17 mouse cellular contexts compared by ENCODE assay signal in genomic region chr9:45422761-45423298, GRCm38 (mm10). TPM values are rescaled to one million over a fixed set of nuclear protein-coding genes. Genes with fewer than 3 reads are reported as not detected.
"Had no signal": no experiment of that assay in that cellular context is flagged by ENCODE, and none has a peak within 500 bp of the region (broad histone marks: within the 10 kb centered on the region; RNA-seq: fewer than 3 reads in every experiment).

No protein-coding gene starts in this region.

- H3K9me3 ChIP-seq: kidney, embryonic 15.5 days; limb, embryonic 10.5 days; limb, embryonic 13.5 days; liver, embryonic 12.5 days; liver, embryonic 15.5 days had no signal

- H3K27ac ChIP-seq: kidney, embryonic 15.5 days; limb, embryonic 10.5 days; limb, embryonic 13.5 days; liver, embryonic 12.5 days; liver, embryonic 15.5 days had no signal

- H3K4me1 ChIP-seq: kidney, embryonic 15.5 days; limb, embryonic 10.5 days; limb, embryonic 13.5 days; liver, embryonic 12.5 days; liver, embryonic 15.5 days had no signal

- H3K4me3 ChIP-seq: kidney, embryonic 15.5 days; limb, embryonic 10.5 days; limb, embryonic 13.5 days; liver, embryonic 12.5 days; liver, embryonic 15.5 days had no signal

- H3K36me3 ChIP-seq: kidney, embryonic 15.5 days; limb, embryonic 10.5 days; limb, embryonic 13.5 days; liver, embryonic 12.5 days; liver, embryonic 15.5 days had no signal

- DNase-seq: kidney, postnatal 10 days; kidney, postnatal 36 days; liver; lung, adult 2 months; lung, postnatal 14 days; lung, postnatal 4 days; midbrain, embryonic 14.5 days; thymus, adult 18-20 months; thymus, postnatal 36 days had no signal

- ATAC-seq: liver, embryonic 12.5 days had no signal

- H3K4me2 ChIP-seq: kidney, embryonic 15.5 days; limb, embryonic 13.5 days; liver, embryonic 12.5 days; liver, embryonic 15.5 days; midbrain, embryonic 11.5 days had no signal

- H3K9ac ChIP-seq: kidney, embryonic 15.5 days; limb, embryonic 13.5 days; liver, embryonic 12.5 days; liver, embryonic 15.5 days had no signal

RNA-seq across cellular contexts. Expression of gene Dscaml1, which starts 3.6 kb away (rescaled TPM):
- total RNA-seq: megakaryocyte progenitor cell, adult 5-6 weeks; megakaryocyte-erythroid progenitor cell, adult 5-6 weeks had no signal
- polyA plus RNA-seq: liver, embryonic 12.5 days had no signal

RNA-seq across cellular contexts. Expression of gene Fxyd2, which starts 23.4 kb away (rescaled TPM):
- total RNA-seq: megakaryocyte-erythroid progenitor cell, adult 5-6 weeks had no signal

RNA-seq across cellular contexts. Expression of gene Fxyd6, which starts 52.8 kb away (rescaled TPM):
- total RNA-seq: megakaryocyte progenitor cell, adult 5-6 weeks had no signal
